Mouse (Mus musculus): ENCODE data around the gene Rab27a. TPM values are rescaled to one million over a fixed set of nuclear protein-coding genes. Genes with fewer than 3 reads are reported as not detected.
A peak's percentile ranks its signal among the peaks of the same experiment; 100 is the strongest.

The Rab27a gene
- polyA plus RNA-seq, 1 experiment from 2014 or later, result 6.0 TPM

DNA sequence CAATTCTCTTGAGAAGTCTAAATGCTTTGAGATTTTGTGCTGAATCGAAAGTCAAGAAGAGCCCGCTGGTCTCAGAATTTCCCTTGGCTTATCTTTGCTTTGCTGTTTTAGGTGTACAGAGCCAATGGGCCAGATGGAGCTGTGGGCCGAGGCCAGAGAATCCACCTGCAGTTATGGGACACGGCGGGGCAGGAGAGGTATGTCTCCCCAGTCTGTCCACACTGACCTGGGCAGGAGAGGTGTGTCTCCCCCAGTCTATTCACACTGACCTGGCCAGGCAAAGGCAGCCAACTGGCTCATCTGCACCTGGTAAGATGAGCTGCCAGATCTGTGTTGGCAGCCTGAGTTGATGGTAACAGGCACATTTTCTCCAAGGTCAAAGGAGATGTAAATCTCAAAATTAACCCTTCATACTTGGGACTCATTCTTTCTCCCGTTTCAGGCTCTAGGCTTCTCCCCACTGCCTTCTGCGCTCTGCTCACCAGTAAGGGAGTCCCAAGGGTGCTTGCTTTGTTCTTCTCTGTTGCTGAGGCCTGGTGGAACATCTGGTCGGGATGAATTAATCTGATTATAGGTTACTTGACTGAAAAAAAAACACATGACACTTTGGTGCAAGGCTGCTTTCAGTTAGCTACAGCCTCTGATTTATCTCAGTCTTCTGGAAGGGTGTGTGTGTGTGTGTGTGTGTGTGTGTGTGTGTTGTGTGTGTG is 37.8 kb downstream of the Rab27a start:
- no peak overlapping the region for H3K4me2 ChIP-seq (replicated peaks; ENCODE audit: low read depth, low read length)
- H3K9ac ChIP-seq (replicated peaks; ENCODE audit: low read length), result no peak overlapping the region
- H3K27ac ChIP-seq (ENCODE audit: low read length), result no peak overlapping the region
- 79% methylated on average over 8 of the region's 8 CpGs for WGBS
- ATAC-seq (ENCODE audit: low FRiP score, low TSS enrichment), result no peak
- no peak overlapping the region for H3K4me3 ChIP-seq (ENCODE audit: low read length)
- H3K36me3 ChIP-seq (ENCODE audit: insufficient read depth, low read length), result no peaks in the 10 kb centered on the region
- H3K4me1 ChIP-seq (ENCODE audit: insufficient read depth, low read length), result no peaks in the 10 kb centered on the region
- H3K27me3 ChIP-seq (ENCODE audit: insufficient read depth, low read length), result no peaks in the 10 kb centered on the region
- H3K9me3 ChIP-seq (ENCODE audit: low read length), result no peaks in the 10 kb centered on the region

DNA sequence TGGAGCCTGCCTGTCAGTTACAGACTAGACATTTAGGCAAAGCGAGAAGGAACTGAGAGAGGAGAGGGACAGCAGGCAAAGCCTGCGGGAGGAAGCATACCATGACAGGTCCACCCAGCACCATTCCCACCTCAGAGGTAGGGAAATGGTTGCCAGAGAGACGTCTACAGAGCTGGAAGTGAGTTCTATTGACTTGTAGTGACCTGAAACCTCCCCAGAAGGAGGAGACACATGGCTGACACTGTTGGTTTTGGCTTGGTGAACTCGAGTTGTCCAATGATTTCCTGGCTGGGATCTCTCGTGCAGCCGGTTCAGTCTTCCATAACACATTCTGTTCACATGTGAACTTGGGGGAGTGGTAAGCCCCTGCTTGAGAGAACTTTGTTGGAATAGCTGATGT is 39.3 kb downstream of the Rab27a start:
- no peak overlapping the region for H3K4me3 ChIP-seq (ENCODE audit: low read length)
- no peak overlapping the region for H3K9ac ChIP-seq (replicated peaks; ENCODE audit: low read length)
- no peak overlapping the region for H3K4me2 ChIP-seq (replicated peaks; ENCODE audit: low read depth, low read length)
- no peaks in the 10 kb centered on the region for H3K9me3 ChIP-seq (ENCODE audit: low read length)
- no peak overlapping the region for H3K27ac ChIP-seq (ENCODE audit: low read length)
- H3K36me3 ChIP-seq (ENCODE audit: insufficient read depth, low read length), result no peaks in the 10 kb centered on the region
- H3K27me3 ChIP-seq (ENCODE audit: insufficient read depth, low read length), result no peaks in the 10 kb centered on the region
- H3K4me1 ChIP-seq (ENCODE audit: insufficient read depth, low read length), result no peaks in the 10 kb centered on the region
- 53% methylated on average over 6 of the region's 6 CpGs for WGBS
- no peak for ATAC-seq (ENCODE audit: low FRiP score, low TSS enrichment)

DNA sequence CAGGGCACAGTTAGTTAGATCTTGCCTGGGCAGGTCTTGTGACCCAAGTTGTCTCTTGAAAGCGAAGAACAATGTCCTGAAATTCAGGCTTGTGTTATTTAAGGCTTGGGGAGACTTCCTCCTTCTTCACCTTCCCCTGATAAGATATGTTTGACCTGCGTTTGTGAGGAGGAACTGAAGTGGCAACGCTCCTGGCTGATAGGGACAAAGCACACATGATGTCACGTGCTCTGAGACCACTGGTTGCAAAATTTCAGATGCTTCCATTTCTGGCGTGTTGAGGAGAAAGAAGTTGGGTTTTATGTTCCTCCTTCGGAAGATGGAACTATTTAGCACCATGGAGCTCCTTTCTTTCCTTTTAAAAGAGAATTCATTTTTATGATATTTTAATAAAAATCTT is 41.2 kb downstream of the Rab27a start:
- no peak overlapping the region for H3K27ac ChIP-seq (ENCODE audit: low read length)
- WGBS, result 74% methylated on average over 6 of the region's 6 CpGs

DNA sequence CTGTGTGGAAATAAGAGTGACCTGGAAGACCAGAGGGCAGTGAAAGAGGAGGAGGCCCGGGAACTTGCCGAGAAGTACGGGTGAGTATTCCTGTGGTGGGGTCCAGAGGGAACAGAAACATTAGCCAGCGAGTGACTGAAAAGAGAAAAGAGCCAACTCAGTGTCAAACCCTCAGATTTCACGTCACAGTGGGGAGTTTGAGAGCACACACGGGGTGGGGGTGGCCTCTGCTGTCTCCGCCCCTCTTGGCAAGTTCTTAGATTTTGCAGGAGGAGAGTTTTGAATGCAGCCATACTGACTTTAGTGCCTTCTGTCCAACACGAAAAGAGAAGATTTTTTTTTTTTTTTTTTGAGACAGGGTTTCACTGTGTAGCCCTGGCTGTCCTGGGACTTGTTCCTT is 42.5 kb downstream of the Rab27a start:
- no peaks in the 10 kb centered on the region for H3K9me3 ChIP-seq (ENCODE audit: low read length)
- H3K4me2 ChIP-seq (replicated peaks; ENCODE audit: low read depth, low read length), result no peak overlapping the region
- WGBS, result 57% methylated on average over 8 of the region's 8 CpGs
- no peak overlapping the region for H3K4me3 ChIP-seq (ENCODE audit: low read length)
- H3K27ac ChIP-seq (ENCODE audit: low read length), result no peak overlapping the region
- ATAC-seq (ENCODE audit: low FRiP score, low TSS enrichment), result no peak
- H3K9ac ChIP-seq (replicated peaks; ENCODE audit: low read length), result no peak overlapping the region
- H3K36me3 ChIP-seq (ENCODE audit: insufficient read depth, low read length), result no peaks in the 10 kb centered on the region
- H3K4me1 ChIP-seq (ENCODE audit: insufficient read depth, low read length), result no peaks in the 10 kb centered on the region
- H3K27me3 ChIP-seq (ENCODE audit: insufficient read depth, low read length), result no peaks in the 10 kb centered on the region

More for the DNA sequence above, 41.2 kb downstream of the Rab27a start:
- ATAC-seq (ENCODE audit: low FRiP score, low TSS enrichment), result no peak
- Histone ChIP-seq H3K36me3 (ENCODE audit: insufficient read depth, low read length) (no peaks in the 10 kb centered on the region), H3K4me1 (ENCODE audit: insufficient read depth, low read length) (no peaks in the 10 kb centered on the region), H3K9ac (replicated peaks; ENCODE audit: low read length) (no peak overlapping the region), H3K4me3 (ENCODE audit: low read length) (no peak overlapping the region), H3K9me3 (ENCODE audit: low read length) (no peaks in the 10 kb centered on the region), H3K27me3 (ENCODE audit: insufficient read depth, low read length) (no peaks in the 10 kb centered on the region), H3K4me2 (replicated peaks; ENCODE audit: low read depth, low read length) (no peak overlapping the region)

DNA sequence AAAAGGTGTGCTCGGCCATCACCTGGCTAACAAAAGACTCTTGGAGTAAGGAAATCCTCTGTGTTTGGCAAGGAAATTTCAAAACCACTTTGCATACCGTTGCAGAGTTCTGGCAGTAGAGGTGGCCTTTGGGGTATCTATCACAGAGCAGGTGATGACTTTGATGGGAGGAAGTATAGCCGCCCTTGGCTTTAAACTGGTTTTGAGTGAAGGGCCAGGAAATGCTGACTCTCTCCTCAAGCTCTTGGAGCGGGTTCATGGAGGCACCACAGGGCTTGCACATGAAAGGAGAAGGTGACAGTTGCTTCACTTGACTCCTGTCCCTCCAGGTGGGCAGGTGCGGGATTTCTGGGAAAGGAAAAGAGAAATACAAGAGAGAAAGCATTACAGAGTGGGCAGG is 42.9 kb downstream of the Rab27a start:
- WGBS, result 78% methylated on average over 5 of the region's 5 CpGs
- H3K36me3 ChIP-seq (ENCODE audit: insufficient read depth, low read length), result no peaks in the 10 kb centered on the region

DNA sequence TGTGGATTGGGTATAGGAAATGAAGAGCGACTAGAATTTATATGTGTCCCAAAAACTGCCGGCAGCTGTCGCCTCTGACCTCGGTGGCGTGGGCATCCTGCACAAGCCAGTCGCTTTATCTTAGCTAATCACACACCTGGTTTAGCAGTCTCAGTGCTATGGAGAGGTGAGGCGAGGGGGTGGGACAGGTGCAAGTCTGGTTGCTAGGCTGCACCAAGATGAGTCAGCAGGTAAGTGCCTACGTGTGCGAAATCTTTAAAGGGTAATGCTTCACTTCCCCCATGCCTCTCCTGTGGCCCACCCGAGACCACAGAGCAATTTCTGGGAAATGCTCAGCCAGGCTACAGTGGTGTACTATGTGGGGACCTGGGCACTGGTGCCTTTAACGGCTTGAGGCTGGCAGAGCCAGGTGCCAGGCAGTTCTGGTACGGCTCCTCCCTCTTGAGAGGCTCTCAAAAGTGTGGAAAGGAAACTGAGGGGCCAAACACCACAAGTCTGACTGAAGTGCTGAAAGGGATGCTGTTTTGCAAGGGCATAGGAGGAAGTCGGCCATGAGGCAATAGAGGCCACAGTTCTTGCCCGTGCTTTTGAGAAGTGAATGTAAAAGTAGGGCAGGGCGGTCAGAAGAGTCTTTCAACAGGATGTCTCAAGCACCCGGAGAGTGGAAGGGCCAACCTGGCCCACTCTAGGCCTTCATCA is 44.7 kb downstream of the Rab27a start:
- no peaks in the 10 kb centered on the region for H3K9me3 ChIP-seq (ENCODE audit: low read length)
- 65% methylated on average over 16 of the region's 16 CpGs for WGBS
- H3K36me3 ChIP-seq (ENCODE audit: insufficient read depth, low read length), result no peaks in the 10 kb centered on the region
- H3K9ac ChIP-seq (replicated peaks; ENCODE audit: low read length), result no peak overlapping the region
- no peak for ATAC-seq (ENCODE audit: low FRiP score, low TSS enrichment)
- H3K27me3 ChIP-seq (ENCODE audit: insufficient read depth, low read length), result no peaks in the 10 kb centered on the region
- no peak overlapping the region for H3K27ac ChIP-seq (ENCODE audit: low read length)
- H3K4me1 ChIP-seq (ENCODE audit: insufficient read depth, low read length), result no peaks in the 10 kb centered on the region
- H3K4me2 ChIP-seq (replicated peaks; ENCODE audit: low read depth, low read length), result no peak overlapping the region
- no peak overlapping the region for H3K4me3 ChIP-seq (ENCODE audit: low read length)

More for the DNA sequence above, 42.9 kb downstream of the Rab27a start:
- Histone ChIP-seq H3K27me3 (ENCODE audit: insufficient read depth, low read length) (no peaks in the 10 kb centered on the region), H3K4me1 (ENCODE audit: insufficient read depth, low read length) (no peaks in the 10 kb centered on the region), H3K4me3 (ENCODE audit: low read length) (no peak overlapping the region), H3K27ac (ENCODE audit: low read length) (no peak overlapping the region), H3K9me3 (ENCODE audit: low read length) (no peaks in the 10 kb centered on the region), H3K9ac (replicated peaks; ENCODE audit: low read length) (no peak overlapping the region), H3K4me2 (replicated peaks; ENCODE audit: low read depth, low read length) (no peak overlapping the region)
- ATAC-seq (ENCODE audit: low FRiP score, low TSS enrichment), result no peak

DNA sequence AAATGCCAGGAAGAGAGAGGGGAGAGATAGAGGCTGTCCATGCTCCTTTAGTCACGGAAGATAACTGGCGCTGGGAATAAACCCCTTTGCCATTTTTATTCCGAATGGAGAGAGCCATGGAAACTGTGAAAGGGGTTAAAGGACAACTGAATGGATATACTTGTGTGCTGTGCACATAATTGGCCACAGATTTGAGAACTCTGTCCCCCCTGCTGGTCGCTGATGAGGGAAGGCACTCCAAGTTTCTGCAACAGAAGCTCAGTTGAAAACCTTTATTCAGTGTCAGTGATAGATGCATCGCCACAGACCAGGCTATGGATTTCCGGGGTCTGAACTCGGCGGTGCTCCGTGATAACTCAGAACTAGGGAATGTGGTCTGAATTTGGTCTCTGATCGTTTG is 45.5 kb downstream of the Rab27a start:
- 83% methylated on average over 10 of the region's 10 CpGs for WGBS
- no peak for ATAC-seq (ENCODE audit: low FRiP score, low TSS enrichment)
- Histone ChIP-seq H3K4me3 (ENCODE audit: low read length) (no peak overlapping the region), H3K27ac (ENCODE audit: low read length) (no peak overlapping the region), H3K36me3 (ENCODE audit: insufficient read depth, low read length) (no peaks in the 10 kb centered on the region), H3K4me2 (replicated peaks; ENCODE audit: low read depth, low read length) (no peak overlapping the region), H3K4me1 (ENCODE audit: insufficient read depth, low read length) (no peaks in the 10 kb centered on the region), H3K9ac (replicated peaks; ENCODE audit: low read length) (no peak overlapping the region), H3K27me3 (ENCODE audit: insufficient read depth, low read length) (no peaks in the 10 kb centered on the region), H3K9me3 (ENCODE audit: low read length) (no peaks in the 10 kb centered on the region)

DNA sequence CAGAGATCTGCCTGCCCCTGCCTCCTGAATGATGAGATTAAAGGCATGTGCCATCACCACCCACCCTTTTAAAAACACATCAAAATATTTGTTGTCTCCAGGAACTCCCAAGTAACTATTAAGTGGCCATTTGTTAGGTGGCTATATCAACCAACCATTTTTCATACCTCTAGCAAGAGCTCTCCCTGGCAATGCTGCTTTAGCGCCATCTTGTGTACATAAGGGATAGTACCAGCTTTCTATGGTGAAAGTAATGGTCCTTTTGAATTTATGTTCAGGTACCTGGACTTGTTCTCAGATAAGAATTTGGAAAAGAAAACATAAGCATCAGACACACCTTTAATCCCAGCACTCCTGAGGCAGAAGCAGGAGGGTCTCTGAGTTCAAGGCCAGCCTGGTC is 47.1 kb downstream of the Rab27a start:
- Histone ChIP-seq H3K36me3 (ENCODE audit: insufficient read depth, low read length) (no peaks in the 10 kb centered on the region), H3K4me3 (ENCODE audit: low read length) (no peak overlapping the region), H3K27me3 (ENCODE audit: insufficient read depth, low read length) (no peaks in the 10 kb centered on the region), H3K4me2 (replicated peaks; ENCODE audit: low read depth, low read length) (no peak overlapping the region), H3K9ac (replicated peaks; ENCODE audit: low read length) (no peak overlapping the region), H3K9me3 (ENCODE audit: low read length) (no peaks in the 10 kb centered on the region), H3K27ac (ENCODE audit: low read length) (no peak overlapping the region), H3K4me1 (ENCODE audit: insufficient read depth, low read length) (no peaks in the 10 kb centered on the region)
- ATAC-seq (ENCODE audit: low FRiP score, low TSS enrichment), result peak; percentile 19; the same call in 1 of the 2 replicates
- WGBS, result 0% methylated on average over 1 of the region's 1 CpGs

DNA sequence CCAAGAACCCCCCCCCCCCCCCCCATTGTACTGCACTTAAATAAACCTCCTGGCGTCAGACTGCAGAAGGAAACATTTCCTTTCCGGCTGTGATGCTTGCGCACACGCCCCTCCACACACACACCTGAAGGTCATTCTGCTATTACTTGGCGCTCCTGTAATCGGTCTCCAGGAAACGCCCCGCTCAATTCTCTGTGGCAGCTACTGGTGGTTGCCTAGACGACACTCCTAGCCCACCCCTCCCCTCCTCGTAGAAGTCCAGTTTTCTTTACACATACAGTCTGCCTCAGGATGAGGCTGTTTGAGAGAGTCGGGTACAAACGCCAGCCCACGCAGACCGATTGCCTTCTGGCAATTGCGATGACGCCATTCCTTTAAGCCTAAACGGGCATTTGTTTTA is 49.9 kb downstream of the Rab27a start:
- WGBS, result 28% methylated on average over 17 of the region's 17 CpGs
- H3K4me2 ChIP-seq (replicated peaks; ENCODE audit: low read depth, low read length), result peak overlapping the region; percentile 19; the same call in 1 of the 2 replicates

DNA sequence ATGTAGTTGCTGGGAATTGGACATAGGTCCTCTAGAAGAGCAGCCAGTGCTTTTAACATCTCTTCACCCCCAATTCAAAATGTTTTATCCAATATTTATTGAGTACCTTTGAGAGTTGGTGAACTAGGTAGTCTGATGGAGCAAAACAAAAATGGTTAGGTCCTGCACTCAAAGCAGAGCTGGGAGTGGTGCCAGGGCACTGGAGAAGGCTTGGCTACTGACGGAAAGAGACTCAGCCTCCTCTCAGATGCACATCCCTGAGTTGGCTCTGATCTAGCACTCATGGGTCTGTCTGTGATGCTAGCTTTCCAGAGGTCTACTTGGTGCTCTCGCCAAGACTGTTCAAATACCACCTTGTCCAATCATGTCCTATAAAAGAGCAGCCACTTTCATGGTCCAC is 53.2 kb downstream of the Rab27a start:
- no peaks in the 10 kb centered on the region for H3K9me3 ChIP-seq (ENCODE audit: low read length)
- H3K36me3 ChIP-seq (ENCODE audit: insufficient read depth, low read length), result no peaks in the 10 kb centered on the region
- no peak overlapping the region for H3K9ac ChIP-seq (replicated peaks; ENCODE audit: low read length)
- H3K4me3 ChIP-seq (ENCODE audit: low read length), result no peak overlapping the region
- H3K4me1 ChIP-seq (ENCODE audit: insufficient read depth, low read length), result no peaks in the 10 kb centered on the region
- H3K4me2 ChIP-seq (replicated peaks; ENCODE audit: low read depth, low read length), result no peak overlapping the region
- 85% methylated on average over 2 of the region's 2 CpGs for WGBS
- H3K27me3 ChIP-seq (ENCODE audit: insufficient read depth, low read length), result peaks cover 3% of the 10 kb centered on the region; the same call in 1 of the 2 replicates
- no peak for ATAC-seq (ENCODE audit: low FRiP score, low TSS enrichment)
- no peak overlapping the region for H3K27ac ChIP-seq (ENCODE audit: low read length)

More for the DNA sequence above, 49.9 kb downstream of the Rab27a start:
- H3K27ac ChIP-seq (ENCODE audit: low read length), result no peak overlapping the region
- no peaks in the 10 kb centered on the region for H3K36me3 ChIP-seq (ENCODE audit: insufficient read depth, low read length)
- no peaks in the 10 kb centered on the region for H3K9me3 ChIP-seq (ENCODE audit: low read length)
- peak; percentile 69 for ATAC-seq (ENCODE audit: low FRiP score, low TSS enrichment)
- no peaks in the 10 kb centered on the region for H3K27me3 ChIP-seq (ENCODE audit: insufficient read depth, low read length)
- no peaks in the 10 kb centered on the region for H3K4me1 ChIP-seq (ENCODE audit: insufficient read depth, low read length)
- no peak overlapping the region for H3K9ac ChIP-seq (replicated peaks; ENCODE audit: low read length)
- H3K4me3 ChIP-seq (ENCODE audit: low read length), result no peak overlapping the region
